In the genomic region with DNA sequence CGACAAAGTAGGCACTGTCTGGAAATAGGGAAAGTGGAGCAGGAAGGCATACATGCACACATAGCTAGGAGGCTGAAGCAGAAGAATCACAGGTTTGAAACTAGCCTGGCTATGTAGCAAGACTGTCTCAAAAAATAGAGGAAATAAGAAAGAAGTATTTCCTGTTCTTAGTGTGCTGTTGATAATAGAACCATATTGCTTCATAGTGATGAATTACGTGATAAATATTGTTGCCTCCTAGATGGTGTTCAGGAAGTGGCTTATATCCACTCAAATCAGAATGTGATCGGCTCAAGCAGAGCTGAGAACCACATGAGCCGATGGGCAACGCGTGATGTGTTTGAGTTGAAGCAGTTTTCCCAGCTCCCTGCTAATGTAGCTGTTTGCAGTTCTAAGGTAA, we compare ENCODE assay signal across 22 mouse cellular contexts.
DNase-seq lines count a peak whose midpoint lies in the region; ATAC-seq and TF ChIP-seq lines count a peak whose summit lies in the region.
"Had no signal": no experiment of that assay in that cellular context is flagged by ENCODE, and none has a peak within 500 bp of the region (broad histone marks: within the 10 kb centered on the region; RNA-seq: fewer than 3 reads in every experiment).

No protein-coding gene starts in this region.

- H3K27me3 ChIP-seq in forebrain, embryonic 12.5 days, result no peaks in the 10 kb centered on the region
- no peaks in the 10 kb centered on the region for H3K27me3 ChIP-seq in intestine, postnatal 0 days (replicated peaks; ENCODE audit: control insufficient read depth, insufficient read depth, low read length)
- H3K27me3 ChIP-seq: heart, embryonic 13.5 days had no signal

- TF ChIP-seq CTCF in intestine, postnatal 0 days (IDR thresholded peaks at IDR 0.05; ENCODE audit: low read depth), result no peak

- H3K27ac ChIP-seq in forebrain, embryonic 12.5 days, result no peak overlapping the region
- H3K27ac ChIP-seq in intestine, postnatal 0 days (ENCODE audit: low read depth, low read length), result no peak overlapping the region
- H3K27ac ChIP-seq: embryonic facial prominence, embryonic 10.5 days; gastrocnemius, adult 2 months; heart, embryonic 13.5 days; hindbrain, embryonic 14.5 days had no signal

- H3K9me3 ChIP-seq in forebrain, embryonic 12.5 days, result no peaks in the 10 kb centered on the region
- no peaks in the 10 kb centered on the region for H3K9me3 ChIP-seq in intestine, postnatal 0 days (ENCODE audit: control insufficient read depth)
- H3K9me3 ChIP-seq: embryonic facial prominence, embryonic 10.5 days; G1E; heart, embryonic 13.5 days had no signal

- H3K9ac ChIP-seq in forebrain, embryonic 12.5 days, result no peak overlapping the region
- no peak overlapping the region for H3K9ac ChIP-seq in intestine, postnatal 0 days (ENCODE audit: low read depth, low read length)
- H3K9ac ChIP-seq: heart, embryonic 13.5 days; hindbrain, embryonic 14.5 days had no signal

- no peak for DNase-seq in layer of hippocampus, adult 11-12 months (ENCODE audit: low spot score)
- DNase-seq: adrenal gland, adult 8-10 months; adrenal gland, postnatal 36 days; cerebellum, adult 11-12 months; cerebellum, adult 9-10 months; cerebellum, postnatal 25 days; gastrocnemius, adult 2 months; gastrocnemius, postnatal 25 days; heart, adult 11 months; heart, postnatal 36 days had no signal

- ATAC-seq in CD4-positive, CD25-positive, alpha-beta regulatory T cell, adult 4 months, result peak; percentile 61
- ATAC-seq in activated CD4-positive, CD25-positive, alpha-beta regulatory T cell, adult 4 months, result peak; percentile 52
- peak; percentile 12 to 66; a peak in 2 of 4 replicates for ATAC-seq in hematopoietic stem cell, adult 5-6 weeks (replicated peaks in 1 of 2; ENCODE audit: insufficient read depth in 1 of 2, low FRiP score in 2 of 2, low TSS enrichment in 1 of 2, low read depth in 1 of 2, poor library complexity in 2 of 2, severe bottlenecking in 2 of 2)
- peak; percentile 90 for ATAC-seq in monocyte, adult 5-6 weeks (replicated peaks; ENCODE audit: insufficient number of reproducible peaks, low FRiP score, low TSS enrichment, poor library complexity, severe bottlenecking)
- ATAC-seq in forebrain, embryonic 12.5 days (ENCODE audit: low FRiP score), result no peak
- ATAC-seq in intestine, postnatal 0 days, result no peak
- ATAC-seq: forebrain, embryonic 14.5 days; intestine, embryonic 16.5 days had no signal

- 0 out of 2 replicates have a peak, but pooled peaks cover 8% of the 10 kb centered on the region for H3K36me3 ChIP-seq in forebrain, embryonic 12.5 days (replicated peaks)
- peaks cover 9% of the 10 kb centered on the region; the same call in 1 of the 2 replicates for H3K36me3 ChIP-seq in intestine, postnatal 0 days (ENCODE audit: control insufficient read depth, insufficient read depth)

- H3K4me3 ChIP-seq in forebrain, embryonic 12.5 days (replicated peaks), result no peak overlapping the region
- no peak overlapping the region for H3K4me3 ChIP-seq in intestine, postnatal 0 days (ENCODE audit: low read depth, low read length)
- H3K4me3 ChIP-seq: embryonic facial prominence, embryonic 10.5 days; gastrocnemius, adult 2 months; heart, embryonic 13.5 days had no signal

- 88% methylated on average over 6 of the region's 6 CpGs for WGBS in forebrain, embryonic 12.5 days
- 78% methylated on average over 6 of the region's 6 CpGs for WGBS in intestine, postnatal 0 days

- H3K4me2 ChIP-seq in forebrain, embryonic 12.5 days, result no peak overlapping the region
- no peak overlapping the region for H3K4me2 ChIP-seq in intestine, postnatal 0 days (replicated peaks; ENCODE audit: low read depth)
- H3K4me2 ChIP-seq: heart, embryonic 13.5 days; hindbrain, embryonic 14.5 days had no signal

- H3K4me1 ChIP-seq in forebrain, embryonic 12.5 days, result peaks cover 11% of the 10 kb centered on the region
- H3K4me1 ChIP-seq in intestine, postnatal 0 days (replicated peaks; ENCODE audit: control insufficient read depth, insufficient read depth, low read length), result no peaks in the 10 kb centered on the region

Comparison
In these comparisons a context has a peak if more than half of its experiments do, and no peak if none do; other contexts are left out.
1. ATAC-seq: peak in CD4-positive, CD25-positive, alpha-beta regulatory T cell, adult 4 months (single experiment), activated CD4-positive, CD25-positive, alpha-beta regulatory T cell, adult 4 months (single experiment), hematopoietic stem cell, adult 5-6 weeks (2 of 2) and monocyte, adult 5-6 weeks (single experiment); none in forebrain, embryonic 12.5 days (single experiment) and intestine, postnatal 0 days (single experiment).